Mouse (Mus musculus): ENCODE results near the gene Rpl36-ps4.
A peak's percentile ranks its signal among the peaks of the same experiment; 100 is the strongest.
"Not testable (repeated sequence)": the region's sequence is repeated elsewhere in the genome, so short reads cannot be mapped to it uniquely, and the experiment has no call there.

Gene Rpl36-ps4

DNA sequence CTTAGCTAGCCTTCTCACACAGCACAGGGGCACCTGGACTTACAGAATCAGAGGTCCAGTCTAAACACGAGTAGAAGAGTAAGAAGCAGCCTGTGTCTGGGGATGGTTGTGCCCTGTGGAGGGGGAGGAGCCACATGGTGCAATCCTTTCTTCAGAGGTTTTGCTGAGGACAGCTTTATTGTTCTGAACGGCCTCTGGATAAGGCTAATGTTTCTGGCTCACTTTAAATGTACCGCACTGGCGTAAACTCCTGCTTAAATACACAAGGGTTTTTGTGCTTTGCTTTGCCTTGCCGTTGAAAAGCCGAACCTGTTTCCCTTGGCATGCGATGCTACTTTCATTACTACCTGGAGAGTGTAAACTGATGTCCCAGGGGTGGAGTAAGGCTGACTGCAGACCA lies 19.6 kb upstream of the Rpl36-ps4 start:
- no peak for DNase-seq (ENCODE audit: low read depth, low spot score)
- no peaks in the 10 kb centered on the region for H3K27me3 ChIP-seq (ENCODE audit: control insufficient read depth, insufficient read depth, low read length, poor library complexity, severe bottlenecking)

DNA sequence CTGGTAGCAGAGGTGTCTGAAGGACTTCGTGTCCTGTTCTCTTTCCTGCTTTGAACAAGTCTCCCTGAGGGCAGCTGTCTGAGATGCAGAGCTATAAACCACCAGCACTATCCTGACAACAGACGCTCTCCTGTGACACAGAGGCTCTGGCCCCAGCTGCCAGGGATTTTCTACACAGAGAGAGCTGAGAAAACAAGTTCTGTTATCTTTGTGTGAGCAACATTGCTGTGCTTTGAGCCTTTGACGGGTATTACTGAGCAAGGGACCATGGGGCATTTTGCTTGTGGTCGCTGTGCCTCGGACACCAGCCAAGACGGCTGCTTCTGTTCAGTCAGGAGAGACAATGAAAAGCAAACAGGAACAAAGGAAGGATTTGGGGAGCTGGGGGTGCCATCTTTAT lies 17.6 kb upstream of the Rpl36-ps4 start:
- DNase-seq (ENCODE audit: low read depth, low spot score) = no peak
- Histone ChIP-seq H3K36me3 (ENCODE audit: control insufficient read depth, insufficient read depth, low read length, poor library complexity, severe bottlenecking) (no peaks in the 10 kb centered on the region), H3K27me3 (ENCODE audit: control insufficient read depth, insufficient read depth, low read length, poor library complexity, severe bottlenecking) (no peaks in the 10 kb centered on the region)

More for the DNA sequence above, 19.6 kb upstream of the Rpl36-ps4 start:
- no peaks in the 10 kb centered on the region for H3K36me3 ChIP-seq (ENCODE audit: control insufficient read depth, insufficient read depth, low read length, poor library complexity, severe bottlenecking)

DNA sequence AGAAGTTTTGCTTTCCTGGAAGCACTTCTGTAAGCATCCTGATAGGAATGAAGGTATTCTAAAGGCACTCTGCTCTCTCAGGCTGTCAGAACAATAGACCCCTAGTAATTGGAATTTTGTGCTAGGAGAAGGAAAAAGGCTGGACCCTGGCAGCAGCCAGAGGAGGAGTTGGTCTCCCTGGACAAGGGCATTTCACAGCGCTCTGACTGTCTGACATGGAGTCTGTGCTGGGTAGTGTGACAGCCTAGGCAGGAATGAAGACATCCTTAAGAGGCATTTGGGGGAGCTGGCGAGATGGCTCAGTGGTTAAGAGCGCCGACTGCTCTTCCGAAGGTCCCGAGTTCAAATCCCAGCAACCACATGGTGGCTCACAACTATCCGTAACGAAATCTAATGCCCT lies 17.1 kb upstream of the Rpl36-ps4 start:
- DNase-seq (ENCODE audit: low read depth, low spot score) = no peak
- Histone ChIP-seq H3K27me3 (ENCODE audit: control insufficient read depth, insufficient read depth, low read length, poor library complexity, severe bottlenecking) (no peaks in the 10 kb centered on the region), H3K36me3 (ENCODE audit: control insufficient read depth, insufficient read depth, low read length, poor library complexity, severe bottlenecking) (no peaks in the 10 kb centered on the region)

DNA sequence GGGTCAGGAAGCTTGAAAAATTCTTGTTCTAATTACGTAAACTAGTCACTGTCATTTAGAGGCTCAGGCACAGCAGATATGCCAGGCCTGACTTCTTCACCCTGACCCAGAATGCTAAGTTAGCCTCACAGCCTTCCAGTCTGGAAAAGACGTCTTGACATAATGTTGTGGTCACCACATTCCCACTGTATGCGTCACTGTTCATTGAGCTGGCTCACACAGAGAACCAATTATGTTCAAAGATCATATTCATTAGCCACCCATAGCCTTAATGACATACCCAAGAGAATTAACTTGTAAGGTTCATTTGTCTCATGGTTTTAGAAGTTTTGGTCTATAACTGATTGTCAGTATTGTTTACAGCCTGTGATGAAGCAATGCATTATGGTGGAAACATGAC lies 5.4 kb upstream of the Rpl36-ps4 start:
- no peaks in the 10 kb centered on the region for H3K27me3 ChIP-seq (ENCODE audit: control insufficient read depth, insufficient read depth, low read length, poor library complexity, severe bottlenecking)
- DNase-seq (ENCODE audit: low read depth, low spot score) = no peak
- H3K36me3 ChIP-seq (ENCODE audit: control insufficient read depth, insufficient read depth, low read length, poor library complexity, severe bottlenecking) = no peaks in the 10 kb centered on the region

DNA sequence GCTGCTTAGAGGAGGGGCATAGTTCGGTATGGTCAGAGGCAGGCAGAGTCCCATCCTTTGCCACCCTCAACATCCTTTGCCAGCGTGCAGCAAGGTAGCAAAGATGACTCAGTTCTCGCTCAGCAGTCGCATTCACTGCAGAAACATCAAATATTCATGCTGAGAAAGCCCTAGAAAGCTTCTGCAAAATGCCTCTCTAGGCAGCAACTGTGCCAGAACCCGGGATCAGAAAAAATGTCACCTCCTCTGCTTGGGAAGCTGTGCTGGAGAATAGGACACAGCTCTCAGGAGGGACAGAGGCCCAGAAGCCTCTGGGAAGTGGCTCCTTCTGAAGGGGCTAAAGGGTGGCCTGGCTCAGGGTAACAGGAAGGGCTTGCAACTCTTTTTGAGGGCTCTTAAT lies 2.7 kb upstream of the Rpl36-ps4 start:
- Histone ChIP-seq H3K36me3 (ENCODE audit: control insufficient read depth, insufficient read depth, low read length, poor library complexity, severe bottlenecking) (no peaks in the 10 kb centered on the region), H3K27me3 (ENCODE audit: control insufficient read depth, insufficient read depth, low read length, poor library complexity, severe bottlenecking) (no peaks in the 10 kb centered on the region)
- DNase-seq (ENCODE audit: low read depth, low spot score) = no peak

DNA sequence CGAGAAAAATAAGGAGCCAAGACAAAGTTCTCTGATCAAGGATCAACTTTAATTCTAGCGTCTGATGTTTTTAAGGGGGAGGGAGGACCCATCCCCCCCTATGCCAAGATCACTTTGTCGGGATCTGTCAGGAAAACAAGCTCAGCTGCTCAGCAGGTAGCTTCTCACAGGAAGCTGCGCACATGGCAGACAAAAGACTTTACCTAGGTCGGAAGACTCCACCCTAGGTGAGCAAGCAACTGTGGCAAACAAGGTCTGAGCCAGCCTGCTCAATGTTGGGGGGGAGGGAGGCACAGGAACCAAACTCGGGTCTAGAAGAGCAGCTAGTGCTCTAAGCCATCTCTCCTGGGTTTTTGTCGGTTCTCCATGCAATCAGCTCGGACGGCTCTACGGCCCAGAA lies 13.5 kb downstream of the Rpl36-ps4 start:
- DNase-seq (ENCODE audit: low read depth, low spot score) = no peak
- no peaks in the 10 kb centered on the region for H3K36me3 ChIP-seq (ENCODE audit: control insufficient read depth, insufficient read depth, low read length, poor library complexity, severe bottlenecking)
- H3K27me3 ChIP-seq (ENCODE audit: control insufficient read depth, insufficient read depth, low read length, poor library complexity, severe bottlenecking) = no peaks in the 10 kb centered on the region

DNA sequence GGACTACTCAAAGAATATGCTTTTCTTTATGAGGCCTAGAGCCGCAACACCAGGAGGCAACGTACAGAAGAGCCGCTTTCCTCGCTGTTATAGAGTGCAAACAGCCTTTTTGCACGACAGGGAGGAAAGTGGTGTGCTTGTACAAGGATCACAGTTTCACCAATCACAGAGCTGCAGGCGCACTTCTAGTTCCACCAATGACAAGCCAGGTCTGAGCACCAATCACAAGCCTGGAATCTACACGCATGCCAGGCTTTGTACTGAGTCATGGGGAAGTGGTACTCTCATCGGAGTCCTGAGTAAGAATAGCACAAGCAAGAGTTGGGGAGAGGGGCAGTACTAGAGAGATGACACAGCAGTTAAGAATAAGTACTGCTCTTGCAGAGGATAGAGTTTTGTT lies 14.0 kb downstream of the Rpl36-ps4 start:
- H3K27me3 ChIP-seq (ENCODE audit: control insufficient read depth, insufficient read depth, low read length, poor library complexity, severe bottlenecking) = no peaks in the 10 kb centered on the region
- no peaks in the 10 kb centered on the region for H3K36me3 ChIP-seq (ENCODE audit: control insufficient read depth, insufficient read depth, low read length, poor library complexity, severe bottlenecking)
- DNase-seq (ENCODE audit: low read depth, low spot score) = no peak

DNA sequence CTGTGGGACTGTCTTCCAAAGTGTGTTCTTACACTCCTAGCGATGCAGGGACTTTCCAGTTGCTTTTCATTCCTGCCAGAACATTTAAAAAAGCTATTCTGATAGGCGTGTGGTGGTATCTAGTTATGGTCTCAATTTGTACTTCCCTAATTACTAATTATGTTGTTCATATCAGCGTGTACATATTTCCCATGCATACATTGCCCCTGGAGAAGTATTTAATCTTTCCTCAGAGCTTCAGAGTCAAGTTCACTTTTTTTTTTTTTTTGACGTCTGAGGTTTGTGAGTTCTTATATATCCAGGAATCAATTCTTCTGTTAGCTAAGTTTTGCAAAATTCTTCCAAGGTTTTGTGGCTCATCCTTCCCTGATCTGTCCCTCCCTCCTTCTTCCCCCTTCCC lies 15.4 kb downstream of the Rpl36-ps4 start:
- Histone ChIP-seq H3K36me3 (ENCODE audit: control insufficient read depth, insufficient read depth, low read length, poor library complexity, severe bottlenecking) (no peaks in the 10 kb centered on the region), H3K27me3 (ENCODE audit: control insufficient read depth, insufficient read depth, low read length, poor library complexity, severe bottlenecking) (no peaks in the 10 kb centered on the region)
- no peak for DNase-seq (ENCODE audit: low read depth, low spot score)

DNA sequence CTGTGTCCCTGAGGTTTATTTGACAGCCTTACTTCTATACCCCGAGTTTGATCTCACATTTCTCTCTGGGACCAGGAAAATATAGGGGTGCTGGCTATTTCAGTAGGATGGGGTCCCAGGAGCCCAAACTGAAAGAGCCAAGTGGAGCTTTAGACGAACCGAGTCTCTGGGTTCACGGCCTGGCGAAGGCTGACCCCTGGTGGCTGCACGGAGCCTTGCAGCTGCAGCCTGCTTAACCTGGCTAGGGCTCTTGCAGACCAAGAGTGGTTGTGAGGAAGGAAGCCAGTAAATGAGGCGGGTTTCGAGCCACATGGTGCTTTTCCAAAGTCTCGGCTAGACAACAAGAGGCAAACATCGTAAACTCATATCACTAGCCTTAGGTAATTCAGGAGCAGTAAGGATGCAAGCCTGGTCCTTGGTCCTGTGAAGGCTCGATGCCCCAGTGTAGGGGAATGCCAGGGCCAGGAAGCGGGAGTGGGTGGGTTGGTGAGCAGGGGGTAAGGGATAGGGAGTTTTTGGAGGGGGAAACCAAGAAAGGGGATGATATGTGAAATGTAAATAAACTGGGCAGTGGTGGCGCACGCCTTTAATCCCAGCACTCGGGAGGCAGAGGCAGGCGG lies 28.3 kb downstream of the Rpl36-ps4 start:
- Histone ChIP-seq H3K36me3 (ENCODE audit: control insufficient read depth, insufficient read depth, low read length, poor library complexity, severe bottlenecking) (no peaks in the 10 kb centered on the region), H3K27me3 (ENCODE audit: control insufficient read depth, insufficient read depth, low read length, poor library complexity, severe bottlenecking) (no peaks in the 10 kb centered on the region)
- DNase-seq (ENCODE audit: low read depth, low spot score) = peak; percentile 81

DNA sequence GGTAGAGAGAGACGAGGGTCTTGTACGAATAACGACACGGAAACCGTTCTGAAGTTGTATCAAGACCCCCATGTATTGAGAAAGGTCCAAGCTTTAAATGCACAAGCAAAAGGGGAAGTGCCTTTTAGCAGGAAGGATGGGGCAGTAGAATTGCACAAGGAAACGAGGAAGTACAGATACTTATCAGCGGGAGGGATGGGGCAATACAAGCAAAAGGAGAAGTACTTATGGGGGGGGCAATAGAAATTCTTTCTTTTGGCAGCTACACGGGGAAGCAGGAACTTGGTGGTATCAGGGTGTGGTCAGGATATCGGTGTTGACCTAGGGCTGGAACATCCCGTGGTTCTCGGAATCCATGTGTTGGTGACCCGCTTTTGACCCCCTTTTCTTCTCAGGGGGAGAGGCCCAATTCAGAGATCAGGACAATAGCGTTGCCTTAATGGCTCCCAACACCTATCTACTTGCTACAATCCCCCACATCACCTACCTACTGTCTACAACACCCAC lies 33.9 kb downstream of the Rpl36-ps4 start:
- H3K36me3 ChIP-seq (ENCODE audit: control insufficient read depth, insufficient read depth, low read length, poor library complexity, severe bottlenecking); DNase-seq (ENCODE audit: low read depth, low spot score); H3K27me3 ChIP-seq (ENCODE audit: control insufficient read depth, insufficient read depth, low read length, poor library complexity, severe bottlenecking): not testable (repeated sequence)

DNA sequence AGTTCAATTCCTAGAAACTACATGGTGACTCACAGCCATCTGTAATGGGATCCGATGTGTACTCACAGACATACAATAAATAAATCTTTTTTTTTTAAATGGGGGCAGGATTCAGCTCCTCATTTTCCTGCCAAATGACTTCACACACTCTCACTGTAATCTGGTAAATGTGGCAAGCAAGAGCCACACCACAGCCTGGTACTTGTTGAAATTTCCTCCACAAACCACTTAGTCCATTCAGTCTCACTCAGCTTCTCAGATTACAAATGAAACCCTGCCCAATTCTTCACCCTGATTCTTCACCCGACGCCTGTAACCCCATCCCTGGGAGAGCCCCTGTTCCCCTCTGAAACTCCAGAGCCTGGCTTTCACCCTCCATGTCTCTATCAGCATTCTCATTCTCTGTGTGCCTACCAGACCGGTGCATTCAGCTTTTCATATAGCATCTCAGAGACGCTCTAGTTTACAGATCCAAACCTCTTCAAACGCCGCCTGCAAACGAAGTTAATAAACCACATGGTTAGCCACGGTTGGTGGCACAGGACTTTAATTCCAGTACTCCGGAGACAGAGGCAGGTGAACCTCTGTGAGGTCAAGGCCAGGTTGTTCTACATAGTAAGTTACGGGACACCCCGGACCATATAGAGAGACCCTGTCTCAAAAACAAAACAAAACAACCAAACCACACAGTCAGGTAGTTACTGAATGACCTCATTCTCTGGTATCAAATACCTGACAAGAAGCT lies 36.5 kb downstream of the Rpl36-ps4 start:
- Histone ChIP-seq H3K27me3 (ENCODE audit: control insufficient read depth, insufficient read depth, low read length, poor library complexity, severe bottlenecking) (no peaks in the 10 kb centered on the region), H3K36me3 (ENCODE audit: control insufficient read depth, insufficient read depth, low read length, poor library complexity, severe bottlenecking) (no peaks in the 10 kb centered on the region)
- no peak for DNase-seq (ENCODE audit: low read depth, low spot score)

DNA sequence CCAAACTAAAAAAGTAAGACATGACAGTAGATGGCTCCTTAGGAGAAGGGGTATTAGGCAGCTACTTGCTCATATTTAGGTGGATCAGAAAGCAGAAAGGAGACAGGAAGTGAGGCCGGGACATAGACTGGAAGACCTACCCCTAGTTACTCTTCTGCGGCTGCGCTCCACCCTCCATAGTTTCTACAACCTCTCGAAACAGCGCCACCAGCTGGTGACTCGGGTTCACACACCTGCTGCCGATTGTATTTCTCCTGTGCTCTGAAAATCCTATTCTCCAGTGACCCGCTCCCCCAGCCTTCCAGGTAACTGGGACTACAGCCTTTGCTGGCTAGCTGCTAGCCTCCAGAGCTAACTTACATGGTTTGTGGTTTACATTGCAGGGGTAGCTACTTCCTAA lies 37.5 kb downstream of the Rpl36-ps4 start:
- no peaks in the 10 kb centered on the region for H3K27me3 ChIP-seq (ENCODE audit: control insufficient read depth, insufficient read depth, low read length, poor library complexity, severe bottlenecking)
- DNase-seq (ENCODE audit: low read depth, low spot score) = no peak
- H3K36me3 ChIP-seq (ENCODE audit: control insufficient read depth, insufficient read depth, low read length, poor library complexity, severe bottlenecking) = no peaks in the 10 kb centered on the region

DNA sequence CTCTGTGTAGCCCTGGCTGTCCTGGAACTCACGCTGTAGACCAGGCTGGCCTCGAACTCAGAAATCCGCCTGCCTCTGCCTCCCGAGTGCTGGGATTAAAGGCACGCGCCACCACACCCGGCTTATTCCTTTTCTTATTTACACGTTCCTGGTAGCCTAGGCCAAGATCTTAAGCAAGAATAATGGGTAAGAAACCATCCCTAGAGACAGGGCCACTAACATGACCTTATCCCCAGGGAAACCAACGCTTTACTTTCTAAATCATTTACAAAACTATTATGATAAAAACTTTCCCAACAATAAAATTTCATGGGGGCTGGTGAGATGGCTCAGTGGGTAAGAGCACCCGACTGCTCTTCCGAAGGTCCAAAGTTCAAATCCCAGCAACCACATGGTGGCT lies 38.6 kb downstream of the Rpl36-ps4 start:
- not testable (repeated sequence) for H3K27me3 ChIP-seq (ENCODE audit: control insufficient read depth, insufficient read depth, low read length, poor library complexity, severe bottlenecking); DNase-seq (ENCODE audit: low read depth, low spot score); H3K36me3 ChIP-seq (ENCODE audit: control insufficient read depth, insufficient read depth, low read length, poor library complexity, severe bottlenecking)

DNA sequence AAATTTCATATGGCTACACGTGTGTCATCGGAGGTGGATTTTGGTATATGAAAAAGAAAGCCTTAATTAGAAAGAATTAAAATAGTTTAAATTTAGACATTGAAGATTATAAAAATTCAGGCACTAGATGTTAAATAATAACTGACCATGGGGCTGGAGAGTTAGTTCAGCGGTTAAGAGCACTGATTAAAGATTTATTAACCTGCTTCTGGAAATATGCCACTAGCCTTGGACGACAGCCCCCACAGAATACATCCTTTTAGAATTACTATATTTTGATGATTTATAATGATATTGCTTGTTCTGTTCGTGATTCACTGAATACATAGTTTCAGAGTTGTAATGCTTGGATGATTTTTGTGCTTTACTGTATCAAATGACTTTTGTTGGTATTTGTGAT lies 39.2 kb downstream of the Rpl36-ps4 start:
- not testable (repeated sequence) for DNase-seq (ENCODE audit: low read depth, low spot score); H3K36me3 ChIP-seq (ENCODE audit: control insufficient read depth, insufficient read depth, low read length, poor library complexity, severe bottlenecking); H3K27me3 ChIP-seq (ENCODE audit: control insufficient read depth, insufficient read depth, low read length, poor library complexity, severe bottlenecking)

DNA sequence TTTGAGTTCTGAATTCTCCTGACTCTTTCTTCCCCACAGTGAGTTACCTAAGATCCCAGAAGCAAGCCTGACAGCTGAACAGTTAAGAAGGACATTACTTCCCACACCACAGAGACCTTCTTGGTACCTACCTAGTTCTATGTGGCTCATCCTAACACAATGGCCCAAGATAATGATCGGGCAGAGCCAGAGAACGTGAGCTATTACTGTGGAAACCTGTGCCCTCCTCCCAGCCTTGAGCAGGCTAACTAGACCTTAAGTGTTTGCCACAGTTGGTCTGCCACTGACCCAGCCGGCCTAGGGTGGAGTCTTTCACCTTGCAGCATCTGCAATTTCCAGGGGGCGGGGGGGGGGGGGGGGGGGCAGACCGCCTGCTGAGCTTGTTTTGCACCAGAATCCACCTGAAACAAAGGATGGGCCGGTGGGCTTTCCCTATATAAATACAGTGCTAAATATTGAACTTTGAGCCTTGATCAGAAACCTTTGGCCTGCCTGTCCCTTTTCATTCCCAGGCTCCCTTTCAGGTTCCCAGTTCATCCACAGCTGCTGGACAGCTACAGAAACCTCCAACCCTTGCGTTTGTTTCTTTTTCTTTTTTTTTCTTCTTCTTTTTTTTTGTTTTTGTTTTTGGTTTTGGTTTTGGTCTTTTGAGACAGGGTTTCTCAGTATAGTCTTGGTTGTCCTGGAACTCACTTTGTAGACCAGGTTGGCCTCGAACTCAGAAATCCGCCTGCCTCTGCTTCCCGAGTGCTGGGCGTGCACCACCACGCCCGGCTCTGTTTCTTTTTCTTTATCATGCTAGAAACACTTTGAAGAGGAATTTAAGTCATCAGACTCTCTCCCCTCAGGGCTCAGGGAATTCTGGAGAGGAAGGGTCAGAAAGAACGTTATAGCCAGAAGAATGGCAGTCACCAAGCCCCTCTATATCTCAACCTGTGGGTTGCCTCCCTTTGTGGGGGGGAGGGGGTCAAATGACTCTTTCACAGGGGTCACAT lies 42.6 kb downstream of the Rpl36-ps4 start:
- Histone ChIP-seq H3K27me3 (ENCODE audit: control insufficient read depth, insufficient read depth, low read length, poor library complexity, severe bottlenecking) (no peaks in the 10 kb centered on the region), H3K36me3 (ENCODE audit: control insufficient read depth, insufficient read depth, low read length, poor library complexity, severe bottlenecking) (no peaks in the 10 kb centered on the region)
- no peak for DNase-seq (ENCODE audit: low read depth, low spot score)
